Mouse (Mus musculus) heart, embryonic 12.5 days (tissue): Measurements from ENCODE around the gene Scamp4. TPM values are rescaled to one million over a fixed set of nuclear protein-coding genes. Genes with fewer than 3 reads are reported as not detected.
A peak's percentile ranks its signal among the peaks of the same experiment; 100 is the strongest.

Source experiments
- ATAC-seq: fragments of 200-750 bp; cut with Nextera tagmentation; 2 replicates; pipeline ENCODE4 v1.8.0; 2017; ENCODE audit warnings: moderate TSS enrichment, moderate library complexity; ENCODE audit not compliant: insufficient number of reproducible peaks, low FRiP score
- H3K27ac ChIP-seq: fragments of 300-500 bp; sonication (generic); 2 replicates; pipeline ENCODE4 v1.5.1; 2016; ENCODE audit warnings: mild to moderate bottlenecking, moderate library complexity; ENCODE audit not compliant: poor library complexity, severe bottlenecking
- H3K27me3 ChIP-seq: fragments of 300-500 bp; sonication (generic); replicated peaks from 2 replicates; pipeline ENCODE4 v1.6.1; 2016; ENCODE audit warnings: mild to moderate bottlenecking, moderate library complexity
- H3K36me3 ChIP-seq: fragments of 300-500 bp; sonication (generic); 2 replicates; pipeline ENCODE4 v1.6.1; 2016; ENCODE audit warnings: mild to moderate bottlenecking, moderate library complexity
- H3K4me1 ChIP-seq: fragments of 300-500 bp; sonication (generic); replicated peaks from 2 replicates; pipeline ENCODE4 v1.6.1; 2016; ENCODE audit warnings: mild to moderate bottlenecking
- H3K4me2 ChIP-seq: fragments of 300-500 bp; sonication (generic); 2 replicates; pipeline ENCODE4 v1.6.1; 2016; ENCODE audit warnings: mild to moderate bottlenecking, moderate library complexity
- H3K4me3 ChIP-seq: fragments of 300-500 bp; sonication (generic); 2 replicates; pipeline ENCODE4 v1.5.1; 2016; ENCODE audit warnings: mild to moderate bottlenecking
- H3K9ac ChIP-seq: fragments of 300-500 bp; sonication (generic); 2 replicates; pipeline ENCODE4 v1.6.1; 2016; ENCODE audit warnings: mild to moderate bottlenecking, moderate library complexity
- H3K9me3 ChIP-seq: fragments of 300-500 bp; sonication (generic); replicated peaks from 2 replicates; pipeline ENCODE4 v1.6.1; 2016; ENCODE audit warnings: mild to moderate bottlenecking, moderate library complexity
- WGBS: fragments of 180-500 bp; shearing (Covaris S2); methylation state at CpG from one replicate; pipeline ENCODE4 v1.1.7; 2016; 5-methylcytosine and 5-hydroxymethylcytosine counted together
- polyA plus RNA-seq: library from polyadenylated mRNA; unstranded; fragments of >200 nt; fragmentation: Nextera tagmentation; extraction: Ambion mirVana; gene quantifications from 2 replicates; pipeline ENCODE4 v1.2.1, GENCODE M21; 2016

Scamp4 gene
- polyA plus RNA-seq, 1 experiment from 2014 or later, result 70.0 TPM

- Histone ChIP-seq H3K36me3 (peaks cover 25% of the 10 kb centered on the region), H3K27ac (peak overlapping the region; percentile 84), H3K27me3 (no peaks in the 10 kb centered on the region), H3K4me2 (peak overlapping the region; percentile 97), H3K4me3 (peak overlapping the region; percentile 91), H3K9ac (peak overlapping the region; percentile 70), H3K4me1 (peaks cover 43% of the 10 kb centered on the region), H3K9me3 (no peaks in the 10 kb centered on the region)
- WGBS, result 11% methylated on average over 8 of the region's 8 CpGs
- ATAC-seq, result no peak
These were observed 23.8 kb upstream of the Scamp4 start for GRCm38 (mm10) chr10:80578911-80579310.

GRCm38 (mm10) chr10:80583047-80583446, 19.6 kb upstream of the Scamp4 start:
- no peak overlapping the region for H3K4me3 ChIP-seq
- peaks cover 51% of the 10 kb centered on the region for H3K4me1 ChIP-seq
- H3K27me3 ChIP-seq, result no peaks in the 10 kb centered on the region
- H3K36me3 ChIP-seq, result peaks cover 53% of the 10 kb centered on the region
- H3K9me3 ChIP-seq, result no peaks in the 10 kb centered on the region
- no peak for ATAC-seq
- H3K27ac ChIP-seq, result no peak overlapping the region
- H3K4me2 ChIP-seq, result no peak overlapping the region
- WGBS, result 87% methylated on average over 5 of the region's 5 CpGs
- H3K9ac ChIP-seq, result no peak overlapping the region

- Histone ChIP-seq H3K4me1 (peaks cover 52% of the 10 kb centered on the region), H3K36me3 (peaks cover 53% of the 10 kb centered on the region), H3K9ac (peak overlapping the region; percentile 23; the same call in 1 of the 2 replicates), H3K9me3 (no peaks in the 10 kb centered on the region), H3K27me3 (no peaks in the 10 kb centered on the region), H3K27ac (no peak overlapping the region), H3K4me3 (no peak overlapping the region), H3K4me2 (no peak overlapping the region)
- WGBS, result 63% methylated on average over 12 of the region's 12 CpGs
- no peak for ATAC-seq
These were observed 18.6 kb upstream of the Scamp4 start for GRCm38 (mm10) chr10:80584045-80584488.

GRCm38 (mm10) chr10:80584642-80585552, 17.8 kb upstream of the Scamp4 start:
- WGBS, result 80% methylated on average over 12 of the region's 12 CpGs
- no peaks in the 10 kb centered on the region for H3K27me3 ChIP-seq
- H3K4me3 ChIP-seq, result no peak overlapping the region
- no peaks in the 10 kb centered on the region for H3K9me3 ChIP-seq
- H3K36me3 ChIP-seq, result peaks cover 53% of the 10 kb centered on the region
- H3K4me1 ChIP-seq, result peaks cover 52% of the 10 kb centered on the region
- ATAC-seq, result 0 out of 2 replicates have a peak, but pooled peaks have one; percentile 8
- H3K27ac ChIP-seq, result 0 out of 2 replicates have a peak overlapping the region, but pooled peaks have one; percentile 11
- H3K4me2 ChIP-seq, result peak overlapping the region; percentile 27
- H3K9ac ChIP-seq, result peak overlapping the region; percentile 25; the same call in 1 of the 2 replicates

- Histone ChIP-seq H3K4me3 (no peak overlapping the region), H3K36me3 (peaks cover 53% of the 10 kb centered on the region), H3K9me3 (no peaks in the 10 kb centered on the region), H3K27ac (no peak overlapping the region), H3K4me2 (peak overlapping the region; percentile 27), H3K4me1 (peaks cover 52% of the 10 kb centered on the region), H3K9ac (peak overlapping the region; percentile 25), H3K27me3 (no peaks in the 10 kb centered on the region)
- ATAC-seq, result no peak
- 93% methylated on average over 8 of the region's 8 CpGs for WGBS
These were observed 17.1 kb upstream of the Scamp4 start for GRCm38 (mm10) chr10:80585581-80585980.

GRCm38 (mm10) chr10:80586407-80587304, 16.0 kb upstream of the Scamp4 start:
- Histone ChIP-seq H3K27me3 (no peaks in the 10 kb centered on the region), H3K4me2 (peak overlapping the region; percentile 27), H3K27ac (peak overlapping the region; percentile 52), H3K9ac (peak overlapping the region; percentile 5), H3K9me3 (no peaks in the 10 kb centered on the region), H3K4me3 (no peak overlapping the region), H3K4me1 (peaks cover 52% of the 10 kb centered on the region), H3K36me3 (peaks cover 47% of the 10 kb centered on the region)
- 91% methylated on average over 48 of the region's 51 CpGs for WGBS
- no peak for ATAC-seq

GRCm38 (mm10) chr10:80587305-80587657, 15.4 kb upstream of the Scamp4 start:
- H3K4me3 ChIP-seq, result no peak overlapping the region
- no peaks in the 10 kb centered on the region for H3K27me3 ChIP-seq
- peak overlapping the region; percentile 27 for H3K4me2 ChIP-seq
- H3K36me3 ChIP-seq, result peaks cover 41% of the 10 kb centered on the region
- 40% methylated on average over 3 of the region's 4 CpGs for WGBS
- H3K9ac ChIP-seq, result peak overlapping the region; percentile 5
- no peaks in the 10 kb centered on the region for H3K9me3 ChIP-seq
- ATAC-seq, result 0 out of 2 replicates have a peak, but pooled peaks have one; percentile 2
- peak overlapping the region; percentile 52 for H3K27ac ChIP-seq
- H3K4me1 ChIP-seq, result peaks cover 52% of the 10 kb centered on the region

GRCm38 (mm10) chr10:80589127-80589878, 13.4 kb upstream of the Scamp4 start:
- peaks cover 49% of the 10 kb centered on the region for H3K4me1 ChIP-seq
- no peak for ATAC-seq
- WGBS, result 13% methylated on average over 12 of the region's 12 CpGs

GRCm38 (mm10) chr10:80589879-80590854, 12.5 kb upstream of the Scamp4 start, which contains the start of gene Abhd17a:
Abhd17a (minus strand) TSS chr10:80590341.
- Histone ChIP-seq H3K36me3 (peaks cover 15% of the 10 kb centered on the region), H3K4me3 (peak within 1 kb of the TSS; percentile 76), H3K27me3 (no peaks in the 10 kb centered on the region), H3K27ac (peak within 1 kb of the TSS; percentile 49), H3K4me1 (peaks cover 40% of the 10 kb centered on the region), H3K9me3 (no peaks in the 10 kb centered on the region), H3K9ac (peak within 1 kb of the TSS; percentile 92), H3K4me2 (peak within 1 kb of the TSS; percentile 89)
- ATAC-seq, result peak; percentile 97
- WGBS, result under 1% methylated on average over 65 of the region's 73 CpGs

More at GRCm38 (mm10) chr10:80589127-80589878, 13.4 kb upstream of the Scamp4 start:
- peak overlapping the region; percentile 89 for H3K4me2 ChIP-seq
- H3K27me3 ChIP-seq, result no peaks in the 10 kb centered on the region
- no peaks in the 10 kb centered on the region for H3K9me3 ChIP-seq
- H3K9ac ChIP-seq, result peak overlapping the region; percentile 92
- peaks cover 24% of the 10 kb centered on the region for H3K36me3 ChIP-seq
- H3K4me3 ChIP-seq, result peak overlapping the region; percentile 76
- H3K27ac ChIP-seq, result peak overlapping the region; percentile 49
